Mouse (Mus musculus) forebrain, embryonic 14.5 days (tissue): ENCODE measurements at regions not wholly inside any gene's neighbourhood (a gene's known extent, or its start where the extent isn't known, plus 50 kb on each side); places are given as distances from the start of the nearest gene placed in this dataset.
"Not testable (repeated sequence)": the region's sequence is repeated elsewhere in the genome, so short reads cannot be mapped to it uniquely, and the experiment has no call there.

Experiments
- ATAC-seq: fragments of 200-750 bp; cut with Nextera tagmentation; 2 replicates; pipeline ENCODE4 v1.8.0; 2017; ENCODE audit warnings: mild to moderate bottlenecking, moderate library complexity
- DNase-seq: peaks from one replicate; pipeline ENCODE4 v3.0.0-alpha.2; 2015; ENCODE audit warnings: low spot score
- H3K27ac ChIP-seq: fragments of 300-500 bp; sonication (generic); 2 replicates; pipeline ENCODE4 v1.5.1; 2014; ENCODE audit warnings: low read depth, mild to moderate bottlenecking, control low read depth, low read length, moderate library complexity
- H3K27me3 ChIP-seq: fragments of 300-500 bp; sonication (generic); replicated peaks from 2 replicates; pipeline ENCODE4 v1.6.1; 2014; ENCODE audit warnings: low read length, control low read depth, mixed read lengths; ENCODE audit not compliant: control insufficient read depth, insufficient read depth
- H3K36me3 ChIP-seq: fragments of 300-500 bp; sonication (generic); 2 replicates; pipeline ENCODE4 v1.6.1; 2014; ENCODE audit warnings: low read length, control low read depth; ENCODE audit not compliant: control insufficient read depth, insufficient read depth
- H3K4me1 ChIP-seq: fragments of 300-500 bp; sonication (generic); 2 replicates; pipeline ENCODE4 v1.6.1; 2014; ENCODE audit warnings: antibody characterized with exemption, low read length, control low read depth; ENCODE audit not compliant: control insufficient read depth, insufficient read depth
- H3K4me2 ChIP-seq: fragments of 300-500 bp; sonication (generic); 2 replicates; pipeline ENCODE4 v1.6.1; 2014; ENCODE audit warnings: mild to moderate bottlenecking, control low read depth, low read length
- H3K4me3 ChIP-seq: fragments of 300-500 bp; sonication (generic); 2 replicates; pipeline ENCODE4 v1.5.1; 2014; ENCODE audit warnings: low read depth, low read length, control low read depth
- H3K9ac ChIP-seq: fragments of 300-500 bp; sonication (generic); 2 replicates; pipeline ENCODE4 v1.6.1; 2014; ENCODE audit warnings: mild to moderate bottlenecking, low read length, control low read depth, moderate library complexity
- H3K9me3 ChIP-seq: fragments of 300-500 bp; sonication (generic); replicated peaks from 2 replicates; pipeline ENCODE4 v1.6.1; 2016; ENCODE audit warnings: low read length, control low read depth, mixed read lengths; ENCODE audit not compliant: control insufficient read depth
- WGBS: fragments of 180-500 bp; shearing (Covaris S2); extraction: QIAGEN DNeasy Blood & Tissue Kit; methylation state at CpG from one replicate; pipeline ENCODE4 v1.1.7; 2014; 5-methylcytosine and 5-hydroxymethylcytosine counted together

DNA sequence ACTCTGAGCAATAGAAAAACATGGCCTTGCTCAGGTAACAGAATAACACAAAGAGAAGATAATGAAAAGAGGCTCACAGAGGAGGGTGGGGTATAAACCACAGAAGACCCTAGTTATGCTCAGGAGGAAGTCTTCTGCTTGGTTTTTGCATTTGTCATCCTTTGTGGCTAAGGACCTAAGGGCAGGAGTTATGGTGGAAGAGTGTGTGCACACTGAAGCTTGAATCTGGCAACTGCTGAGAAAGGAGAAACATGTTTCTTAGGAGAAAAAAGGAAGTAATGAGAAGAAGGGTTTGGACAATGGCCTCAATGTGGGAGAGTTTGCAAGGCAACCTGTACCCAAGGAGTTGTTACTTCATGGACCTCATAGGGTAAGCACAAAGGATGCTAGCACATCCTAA, 106.8 kb upstream of the Nyap2 start:
- no peak overlapping the region for H3K9ac ChIP-seq
- DNase-seq (no peak), ATAC-seq (no peak)
- H3K9me3 ChIP-seq = no peaks in the 10 kb centered on the region
- no peak overlapping the region for H3K4me3 ChIP-seq
- H3K27ac ChIP-seq = no peak overlapping the region
- H3K36me3 ChIP-seq = no peaks in the 10 kb centered on the region
- H3K4me1 ChIP-seq = no peaks in the 10 kb centered on the region
- no peak overlapping the region for H3K4me2 ChIP-seq
- no peaks in the 10 kb centered on the region for H3K27me3 ChIP-seq

DNA sequence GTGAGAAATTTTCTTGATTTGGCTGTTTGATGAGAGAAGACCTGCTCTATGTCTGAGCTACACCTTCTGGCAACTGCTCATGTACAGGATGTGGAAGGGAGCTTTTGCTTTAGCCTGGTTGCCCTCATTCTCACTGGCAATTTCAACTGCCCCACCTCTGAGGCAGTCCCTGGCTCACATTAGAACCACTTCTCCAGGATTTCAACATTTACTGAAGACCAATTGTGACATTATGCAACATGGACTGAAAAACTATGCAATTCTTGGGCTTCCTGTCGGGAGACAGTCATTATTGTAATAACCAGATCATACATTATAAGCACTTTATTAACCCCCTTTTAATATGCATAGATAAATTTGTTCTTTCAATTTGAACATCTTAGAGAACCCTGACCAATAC, 107.6 kb upstream of the Nyap2 start:
- H3K36me3 ChIP-seq = no peaks in the 10 kb centered on the region
- 78% methylated on average over 1 of the region's 1 CpGs for WGBS
- no peak overlapping the region for H3K9ac ChIP-seq
- H3K27ac ChIP-seq = no peak overlapping the region
- no peaks in the 10 kb centered on the region for H3K4me1 ChIP-seq
- ATAC-seq = no peak
- no peak overlapping the region for H3K4me3 ChIP-seq
- H3K9me3 ChIP-seq = no peaks in the 10 kb centered on the region
- no peaks in the 10 kb centered on the region for H3K27me3 ChIP-seq
- DNase-seq = no peak
- H3K4me2 ChIP-seq = no peak overlapping the region

DNA sequence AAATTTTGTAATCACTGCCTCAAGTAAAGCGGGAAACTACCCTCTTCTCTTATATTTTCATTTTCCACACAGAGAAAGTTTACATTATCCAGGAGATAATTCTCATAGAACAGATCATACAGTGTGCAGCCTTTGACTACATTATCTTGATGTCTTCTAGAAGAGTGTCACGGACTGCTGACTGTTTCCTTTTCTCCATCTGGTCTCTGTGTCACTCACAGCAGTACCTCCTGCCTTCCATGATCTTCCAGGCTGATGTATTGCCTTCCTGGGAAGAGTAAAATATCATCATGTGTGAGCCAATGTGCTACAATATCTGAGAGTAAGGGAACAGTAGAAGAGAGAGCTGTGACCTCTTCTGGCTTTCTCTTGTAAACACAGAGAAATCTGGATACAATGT, 111.0 kb upstream of the Nyap2 start:
- no peaks in the 10 kb centered on the region for H3K4me1 ChIP-seq
- no peak overlapping the region for H3K4me3 ChIP-seq
- no peak for ATAC-seq
- no peaks in the 10 kb centered on the region for H3K9me3 ChIP-seq
- H3K27ac ChIP-seq = no peak overlapping the region
- no peaks in the 10 kb centered on the region for H3K27me3 ChIP-seq
- no peak for DNase-seq
- H3K36me3 ChIP-seq = no peaks in the 10 kb centered on the region
- no peak overlapping the region for H3K4me2 ChIP-seq
- no peak overlapping the region for H3K9ac ChIP-seq
- WGBS = 76% methylated on average over 2 of the region's 2 CpGs

DNA sequence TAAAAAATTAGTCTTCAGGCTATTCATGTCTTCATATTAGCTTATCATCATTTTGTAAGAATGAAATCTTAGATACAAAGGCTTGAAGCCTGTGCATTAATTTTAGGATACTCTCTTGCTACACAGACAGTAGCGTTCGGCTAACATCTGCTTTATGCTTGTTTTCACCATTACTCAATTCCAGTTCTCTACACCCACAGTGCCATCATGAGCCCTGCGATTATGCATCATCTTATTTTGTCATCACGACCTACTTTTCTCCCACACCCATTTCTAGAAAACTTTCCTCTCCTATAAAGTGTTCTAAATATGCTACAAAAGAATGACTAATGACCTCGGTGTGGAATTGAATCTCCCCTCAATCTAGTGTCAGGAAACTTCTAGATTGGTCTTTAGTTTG, 112.4 kb upstream of the Nyap2 start:
- no peak overlapping the region for H3K4me3 ChIP-seq
- no peak overlapping the region for H3K4me2 ChIP-seq
- whole genome bisulfite sequencing = 86% methylated on average over 5 of the region's 5 CpGs
- H3K27me3 ChIP-seq = no peaks in the 10 kb centered on the region
- no peaks in the 10 kb centered on the region for H3K4me1 ChIP-seq
- DNase-seq (no peak), ATAC-seq (no peak)
- no peak overlapping the region for H3K9ac ChIP-seq
- no peak overlapping the region for H3K27ac ChIP-seq
- no peaks in the 10 kb centered on the region for H3K36me3 ChIP-seq
- H3K9me3 ChIP-seq = no peaks in the 10 kb centered on the region

DNA sequence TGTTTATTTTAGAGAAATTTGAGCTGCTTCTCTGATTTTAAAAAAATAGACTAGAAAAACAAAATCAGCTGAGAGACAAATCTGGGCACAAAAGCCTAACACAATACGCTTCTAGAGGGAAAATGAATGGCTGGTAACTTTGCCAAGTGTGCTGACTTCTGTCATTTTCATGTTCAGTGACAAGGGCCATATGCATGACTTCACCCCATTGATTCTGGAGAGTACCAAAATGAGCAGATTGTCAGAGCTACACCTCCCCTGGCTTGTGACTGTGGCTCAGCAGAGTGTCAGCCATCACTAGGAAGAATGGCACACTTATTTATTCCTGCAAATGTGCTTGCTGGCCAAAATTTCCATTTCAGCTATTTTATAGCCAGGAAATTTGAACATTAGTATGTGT, 112.9 kb upstream of the Nyap2 start:
- H3K9ac ChIP-seq = no peak overlapping the region
- no peaks in the 10 kb centered on the region for H3K27me3 ChIP-seq
- WGBS = 62% methylated on average over 1 of the region's 1 CpGs
- H3K4me1 ChIP-seq = no peaks in the 10 kb centered on the region
- ATAC-seq = peak; percentile 88; the same call in 1 of the 2 replicates
- no peak overlapping the region for H3K27ac ChIP-seq
- DNase-seq = peak; percentile 71
- no peaks in the 10 kb centered on the region for H3K9me3 ChIP-seq
- no peaks in the 10 kb centered on the region for H3K36me3 ChIP-seq
- no peak overlapping the region for H3K4me2 ChIP-seq
- no peak overlapping the region for H3K4me3 ChIP-seq

DNA sequence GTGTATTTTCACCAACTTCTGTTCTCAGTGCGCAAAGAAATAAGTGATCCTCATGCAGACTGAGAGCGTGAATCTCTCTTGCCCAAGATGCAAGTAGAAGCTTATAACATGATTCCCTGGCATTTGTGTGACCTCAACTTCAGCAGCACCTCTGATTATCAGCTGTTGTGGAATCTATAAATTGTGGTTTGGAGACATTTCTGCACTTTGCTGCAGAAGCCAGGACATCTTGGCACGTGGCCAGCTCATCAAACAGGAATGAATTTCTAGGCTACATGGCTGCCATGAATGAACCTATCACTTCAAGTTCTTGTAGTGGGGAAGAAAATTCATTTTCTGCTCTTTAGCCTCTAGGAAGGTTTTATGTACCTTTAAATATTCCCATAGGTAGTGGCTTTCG, 126.3 kb upstream of the Nyap2 start:
- no peaks in the 10 kb centered on the region for H3K9me3 ChIP-seq
- no peak overlapping the region for H3K4me3 ChIP-seq
- no peaks in the 10 kb centered on the region for H3K4me1 ChIP-seq
- DNase-seq = peak; percentile 14
- no peak overlapping the region for H3K9ac ChIP-seq
- 92% methylated on average over 4 of the region's 4 CpGs for WGBS
- no peak overlapping the region for H3K4me2 ChIP-seq
- no peak overlapping the region for H3K27ac ChIP-seq
- H3K27me3 ChIP-seq = no peaks in the 10 kb centered on the region
- H3K36me3 ChIP-seq = no peaks in the 10 kb centered on the region
- ATAC-seq = no peak

DNA sequence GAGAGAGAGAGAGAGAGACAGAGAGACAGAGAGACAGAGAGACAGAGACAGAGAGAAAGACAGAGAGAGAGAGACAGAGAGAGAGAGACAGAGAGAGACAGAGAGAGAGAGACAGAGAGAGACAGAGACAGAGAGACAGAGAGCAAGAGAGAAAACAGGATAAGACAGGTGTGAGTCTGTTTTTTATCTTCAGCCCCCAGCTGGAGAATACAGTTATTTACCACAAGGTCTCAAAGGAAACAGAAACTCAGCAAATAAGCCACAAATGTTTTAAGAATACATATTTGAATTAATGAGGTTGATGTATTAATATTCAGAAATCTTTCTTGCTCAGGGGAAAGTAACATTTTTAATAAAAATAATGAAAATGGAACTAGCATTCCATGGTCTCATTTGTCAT, 130.7 kb upstream of the Nyap2 start:
- H3K9ac ChIP-seq, H3K27me3 ChIP-seq, H3K4me2 ChIP-seq, H3K36me3 ChIP-seq, H3K4me1 ChIP-seq, H3K4me3 ChIP-seq, H3K9me3 ChIP-seq, H3K27ac ChIP-seq, DNase-seq, ATAC-seq: not testable (repeated sequence)

DNA sequence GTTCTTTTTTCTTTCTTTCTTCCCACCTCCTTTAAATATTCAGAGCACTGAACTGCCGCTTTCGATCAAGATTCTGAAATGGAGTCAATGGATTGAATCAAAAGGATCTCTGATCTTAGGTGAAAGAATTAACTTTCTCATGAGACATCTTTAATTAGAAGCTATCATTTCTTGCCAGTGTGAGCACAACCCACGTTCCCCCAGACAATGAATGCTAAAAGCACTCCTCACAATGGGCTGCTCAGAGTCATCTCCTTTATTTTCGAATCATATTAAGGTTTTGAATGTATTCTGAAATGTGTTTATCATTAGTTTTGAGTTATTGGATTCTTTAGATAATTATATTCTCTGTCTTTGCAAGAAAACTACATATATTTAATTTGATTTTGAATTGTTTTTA, 137.4 kb upstream of the Nyap2 start:
- Histone ChIP-seq H3K4me3 (no peak overlapping the region), H3K9me3 (no peaks in the 10 kb centered on the region), H3K27ac (no peak overlapping the region), H3K4me1 (no peaks in the 10 kb centered on the region), H3K36me3 (no peaks in the 10 kb centered on the region), H3K27me3 (no peaks in the 10 kb centered on the region), H3K4me2 (no peak overlapping the region), H3K9ac (no peak overlapping the region)
- no peak for DNase-seq
- WGBS = 57% methylated on average over 4 of the region's 4 CpGs
- ATAC-seq = no peak

DNA sequence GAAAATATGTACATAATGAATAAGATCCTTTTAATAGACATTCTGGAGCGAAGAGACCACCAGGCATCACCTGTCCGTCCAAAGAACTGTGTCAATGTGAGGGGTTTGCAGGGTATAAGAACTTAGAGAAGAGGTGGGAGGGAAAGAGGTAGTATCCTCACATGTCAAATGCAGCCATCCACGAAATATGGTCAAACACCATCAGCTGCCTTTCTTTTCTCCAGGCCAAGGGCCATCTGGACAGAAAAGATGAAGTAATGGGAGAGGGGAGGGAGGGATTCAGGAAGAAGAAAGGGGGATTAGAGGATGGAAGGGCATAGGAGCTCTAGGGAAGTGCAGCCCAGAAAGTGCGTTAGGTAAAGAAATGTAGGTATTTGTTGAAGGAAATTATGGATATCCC, 141.0 kb upstream of the Dock10 start:
- Histone ChIP-seq H3K36me3 (no peaks in the 10 kb centered on the region), H3K4me2 (no peak overlapping the region), H3K27me3 (no peaks in the 10 kb centered on the region), H3K4me3 (no peak overlapping the region), H3K4me1 (no peaks in the 10 kb centered on the region), H3K9me3 (no peaks in the 10 kb centered on the region), H3K9ac (no peak overlapping the region), H3K27ac (no peak overlapping the region)
- no peak for DNase-seq
- 73% methylated on average over 4 of the region's 4 CpGs for WGBS
- ATAC-seq = no peak
